Mouse (Mus musculus) midbrain, embryonic 11.5 days (tissue): Measurements from ENCODE around the gene Eif2b5. TPM values are rescaled to one million over a fixed set of nuclear protein-coding genes. Genes with fewer than 3 reads are reported as not detected.

Experiments
- ATAC-seq: fragments of 200-750 bp; cut with Nextera tagmentation; 2 replicates; pipeline ENCODE4 v1.8.0; 2017; ENCODE audit warnings: moderate TSS enrichment, moderate library complexity; ENCODE audit not compliant: low FRiP score
- DNase-seq: peaks from one replicate; pipeline ENCODE4 v3.0.0; 2015; ENCODE audit warnings: low spot score; ENCODE audit errors: missing footprints
- H3K27ac ChIP-seq: fragments of 300-500 bp; sonication (generic); 2 replicates; pipeline ENCODE4 v1.5.1; 2014; ENCODE audit warnings: low read depth, low read length
- H3K27me3 ChIP-seq: fragments of 300-500 bp; sonication (generic); 2 replicates; pipeline ENCODE4 v1.6.1; 2014; ENCODE audit warnings: mild to moderate bottlenecking, low read length, moderate library complexity, mixed read lengths; ENCODE audit not compliant: control insufficient read depth, insufficient read depth
- H3K36me3 ChIP-seq: fragments of 300-500 bp; sonication (generic); 2 replicates; pipeline ENCODE4 v1.6.1; 2014; ENCODE audit warnings: mild to moderate bottlenecking, low read length, moderate library complexity, mixed read lengths; ENCODE audit not compliant: control insufficient read depth, insufficient read depth
- H3K4me1 ChIP-seq: fragments of 300-500 bp; sonication (generic); 2 replicates; pipeline ENCODE4 v1.6.1; 2014; ENCODE audit warnings: low read length; ENCODE audit not compliant: control insufficient read depth, insufficient read depth
- H3K4me2 ChIP-seq: fragments of 300-500 bp; sonication (generic); 2 replicates; pipeline ENCODE4 v1.6.1; 2014; ENCODE audit warnings: mild to moderate bottlenecking, moderate library complexity
- H3K4me3 ChIP-seq: fragments of 300-500 bp; sonication (generic); 2 replicates; pipeline ENCODE4 v1.5.1; 2014; ENCODE audit warnings: low read depth, low read length
- H3K9ac ChIP-seq: fragments of 300-500 bp; sonication (generic); 2 replicates; pipeline ENCODE4 v1.6.1; 2014; ENCODE audit warnings: low read length
- H3K9me3 ChIP-seq: fragments of 300-500 bp; sonication (generic); 2 replicates; pipeline ENCODE4 v1.6.1; 2016; ENCODE audit warnings: low read length; ENCODE audit not compliant: control insufficient read depth
- WGBS: fragments of 180-500 bp; shearing (Covaris S2); extraction: QIAGEN DNeasy Blood & Tissue Kit; methylation state at CpG from one replicate; pipeline ENCODE4 v1.1.7; 2014; 5-methylcytosine and 5-hydroxymethylcytosine counted together
- polyA plus RNA-seq: library from polyadenylated mRNA; unstranded; fragments of >200 nt; fragmentation: Nextera tagmentation; extraction: Ambion mirVana; gene quantifications from 2 replicates; pipeline ENCODE4 v1.2.1, GENCODE M21; 2014

The Eif2b5 gene
- polyA plus RNA-seq, 1 experiment from 2014 or later: 141 TPM

- Histone ChIP-seq H3K4me2 (peak overlapping the region; percentile 87), H3K4me1 (peaks cover 16% of the 10 kb centered on the region), H3K36me3 (peaks cover 16% of the 10 kb centered on the region), H3K27me3 (no peaks in the 10 kb centered on the region), H3K27ac (no peak overlapping the region), H3K9ac (peak overlapping the region; percentile 53), H3K9me3 (no peaks in the 10 kb centered on the region), H3K4me3 (peak overlapping the region; percentile 73)
- ATAC-seq (no peak), DNase-seq (peak; percentile 87)
- 10% methylated on average over 5 of the region's 5 CpGs for WGBS
These were observed 38.5 kb downstream of the Eif2b5 start for GRCm38 (mm10) chr16:20537071-20537471.

DNA sequence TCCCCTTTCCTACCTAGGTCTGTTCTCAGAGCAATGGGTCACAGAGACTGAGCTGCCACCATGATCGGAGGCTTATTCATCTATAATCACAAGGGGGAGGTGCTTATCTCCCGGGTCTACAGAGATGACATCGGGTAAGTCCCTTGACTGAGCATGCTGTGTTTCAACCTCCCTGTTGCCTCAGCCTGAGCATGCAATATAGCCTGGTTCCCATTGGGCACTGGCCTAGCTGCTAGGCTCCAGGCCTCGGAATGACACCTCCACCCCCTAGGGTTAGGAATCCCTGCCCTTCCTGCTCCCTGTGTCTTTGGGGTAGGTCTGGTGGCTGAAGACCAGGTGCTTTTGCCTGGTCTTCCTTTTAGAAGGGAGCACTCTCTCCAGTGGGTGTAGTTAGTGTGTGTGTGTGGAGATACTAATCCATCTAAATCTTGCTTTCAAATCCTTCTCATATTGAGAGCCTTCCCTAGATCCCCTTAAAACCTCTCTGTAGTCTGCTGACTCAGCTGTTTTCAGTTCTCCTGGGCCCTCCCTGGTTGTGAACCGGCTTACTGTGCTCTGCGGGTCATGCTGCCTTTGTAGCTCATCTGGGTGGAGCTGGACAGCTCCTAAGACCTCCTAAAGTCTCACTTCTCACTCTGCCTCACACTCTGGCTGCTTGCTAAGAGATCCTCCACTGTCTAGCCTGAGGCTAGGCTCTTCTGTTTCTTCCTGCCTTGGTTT is 39.1 kb downstream of the Eif2b5 start:
- Histone ChIP-seq H3K36me3 (peaks cover 17% of the 10 kb centered on the region), H3K9me3 (no peaks in the 10 kb centered on the region), H3K4me2 (peak overlapping the region; percentile 87), H3K27me3 (no peaks in the 10 kb centered on the region), H3K9ac (peak overlapping the region; percentile 53; the same call in 1 of the 2 replicates), H3K4me3 (peak overlapping the region; percentile 73), H3K27ac (no peak overlapping the region), H3K4me1 (peaks cover 16% of the 10 kb centered on the region)
- DNase-seq: peak; percentile 62
- ATAC-seq: no peak
- WGBS: 25% methylated on average over 6 of the region's 6 CpGs

DNA sequence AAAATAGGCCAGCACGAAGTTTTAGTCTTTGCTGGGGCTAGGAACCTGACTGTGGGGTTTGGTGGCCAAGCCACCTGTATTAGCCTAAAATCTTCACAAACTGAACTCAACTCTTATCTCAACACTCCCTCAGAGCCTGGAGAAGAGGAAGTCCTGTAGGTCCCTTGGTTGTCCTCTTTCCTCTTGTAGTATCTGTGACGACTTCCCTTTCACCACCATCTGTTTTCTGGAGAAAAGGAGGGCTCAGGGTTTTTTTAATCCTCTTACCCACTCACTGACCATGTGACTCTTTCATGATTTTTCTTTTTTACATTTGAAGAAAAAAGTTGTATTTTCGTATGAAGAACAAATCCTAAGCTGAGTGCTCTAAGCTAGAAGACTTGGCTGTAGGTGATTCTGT is 41.0 kb downstream of the Eif2b5 start:
- no peak overlapping the region for H3K4me3 ChIP-seq
- no peaks in the 10 kb centered on the region for H3K27me3 ChIP-seq
- DNase-seq: no peak
- peaks cover 21% of the 10 kb centered on the region for H3K36me3 ChIP-seq
- WGBS: 78% methylated on average over 3 of the region's 3 CpGs
- H3K27ac ChIP-seq: no peak overlapping the region
- no peaks in the 10 kb centered on the region for H3K9me3 ChIP-seq
- H3K4me2 ChIP-seq: no peak overlapping the region
- peaks cover 16% of the 10 kb centered on the region for H3K4me1 ChIP-seq
- ATAC-seq: no peak
- H3K9ac ChIP-seq: no peak overlapping the region

DNA sequence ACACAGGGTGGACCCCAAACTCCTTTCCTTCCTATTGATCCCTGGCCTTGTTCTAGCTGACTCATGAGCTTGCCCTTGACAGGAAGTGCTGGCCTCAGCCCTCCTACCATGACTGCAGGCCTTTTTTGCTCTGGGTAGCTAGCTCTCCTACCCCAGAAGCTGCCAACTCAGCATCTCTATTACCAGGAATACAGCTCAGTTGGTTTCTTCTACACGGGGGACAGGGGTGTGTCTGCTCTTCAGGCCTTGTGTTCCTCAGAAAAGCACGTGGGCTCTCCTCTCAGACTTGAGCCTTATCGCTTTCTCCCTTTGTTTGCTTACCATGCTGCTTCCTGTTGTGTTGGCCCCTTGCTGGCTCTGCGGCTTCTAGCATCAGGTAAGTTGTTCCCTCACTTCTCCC is 41.8 kb downstream of the Eif2b5 start:
- ATAC-seq: no peak

GRCm38 (mm10) chr16:20545696-20546095 is 47.1 kb downstream of the Eif2b5 start:
- Histone ChIP-seq H3K4me2 (no peak overlapping the region), H3K36me3 (peaks cover 16% of the 10 kb centered on the region), H3K9ac (no peak overlapping the region), H3K4me1 (peaks cover 8% of the 10 kb centered on the region), H3K9me3 (no peaks in the 10 kb centered on the region), H3K4me3 (no peak overlapping the region), H3K27ac (no peak overlapping the region), H3K27me3 (no peaks in the 10 kb centered on the region)
- ATAC-seq (no peak), DNase-seq (no peak)
- WGBS: 91% methylated on average over 10 of the region's 10 CpGs

More for the DNA sequence above, 41.8 kb downstream of the Eif2b5 start:
- no peak for DNase-seq
- 88% methylated on average over 4 of the region's 4 CpGs for WGBS
- H3K4me3 ChIP-seq: no peak overlapping the region
- H3K9me3 ChIP-seq: no peaks in the 10 kb centered on the region
- peaks cover 16% of the 10 kb centered on the region for H3K4me1 ChIP-seq
- H3K27ac ChIP-seq: no peak overlapping the region
- peaks cover 25% of the 10 kb centered on the region for H3K36me3 ChIP-seq
- H3K27me3 ChIP-seq: no peaks in the 10 kb centered on the region
- no peak overlapping the region for H3K4me2 ChIP-seq
- H3K9ac ChIP-seq: no peak overlapping the region

DNA sequence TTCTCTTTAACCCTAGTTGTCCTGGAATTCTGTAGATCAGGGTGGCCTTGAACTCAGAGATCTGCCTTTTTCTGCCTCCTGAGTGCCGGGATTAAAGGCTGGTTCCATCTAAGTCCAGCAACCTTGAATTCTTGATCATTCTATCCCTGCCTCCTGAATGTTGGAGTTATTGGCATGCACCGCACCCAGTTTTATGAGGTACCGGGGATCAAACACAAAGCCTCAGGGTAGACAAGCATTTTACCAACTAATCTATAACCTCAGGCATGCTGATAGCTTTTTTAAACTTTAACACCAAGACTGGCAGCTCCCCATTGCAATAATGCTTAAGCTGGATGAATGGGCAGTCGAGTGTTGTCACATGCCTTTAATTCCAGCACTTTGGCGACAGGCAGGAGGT is 48.8 kb downstream of the Eif2b5 start:
- H3K4me2 ChIP-seq: peak overlapping the region; percentile 81
- H3K9me3 ChIP-seq: no peaks in the 10 kb centered on the region
- DNase-seq (no peak), ATAC-seq (no peak)
- H3K9ac ChIP-seq: no peak overlapping the region; the same call in 1 of the 2 replicates
- H3K4me1 ChIP-seq: peaks cover 8% of the 10 kb centered on the region
- H3K36me3 ChIP-seq: peaks cover 20% of the 10 kb centered on the region
- no peak overlapping the region for H3K27ac ChIP-seq
- no peaks in the 10 kb centered on the region for H3K27me3 ChIP-seq
- H3K4me3 ChIP-seq: no peak overlapping the region
- 52% methylated on average over 5 of the region's 5 CpGs for WGBS

- Histone ChIP-seq H3K9ac (peak within 1 kb of the TSS; percentile 76), H3K4me2 (peak within 1 kb of the TSS; percentile 81), H3K4me1 (peaks cover 8% of the 10 kb centered on the region), H3K27me3 (no peaks in the 10 kb centered on the region), H3K9me3 (no peaks in the 10 kb centered on the region), H3K27ac (no peak within 1 kb of the TSS), H3K4me3 (peak within 1 kb of the TSS; percentile 77), H3K36me3 (peaks cover 18% of the 10 kb centered on the region)
- peak; percentile 99 for DNase-seq
- under 1% methylated on average over 56 of the region's 56 CpGs for WGBS
- peak; percentile 99 for ATAC-seq
These were observed 49.7 kb downstream of the Eif2b5 start, which contains the start of gene Abcf3 for GRCm38 (mm10) chr16:20548096-20548948. Gene Abcf3 (plus strand): TSS chr16:20548577.

DNA sequence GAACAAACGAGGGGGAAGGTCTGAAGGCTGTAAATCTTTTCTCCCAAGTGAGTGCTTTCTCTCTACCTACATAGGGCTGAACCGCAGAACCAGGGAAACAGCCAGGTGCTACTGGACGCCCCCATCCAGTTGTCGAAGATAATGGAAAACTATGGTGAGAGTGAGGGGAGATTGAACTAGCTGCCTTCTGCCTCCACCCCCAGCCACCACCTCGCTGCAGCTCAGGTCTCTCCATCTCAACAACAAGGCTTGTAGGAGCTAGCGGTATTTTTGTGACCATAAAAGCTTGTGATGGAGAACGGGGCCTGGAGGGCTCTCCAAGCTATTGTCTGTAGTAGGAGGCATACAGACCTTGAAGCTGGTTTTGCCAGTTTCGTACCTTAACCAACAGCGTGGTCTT is 50.5 kb downstream of the Eif2b5 start:
- no peaks in the 10 kb centered on the region for H3K9me3 ChIP-seq
- no peak overlapping the region for H3K27ac ChIP-seq
- no peaks in the 10 kb centered on the region for H3K27me3 ChIP-seq
- H3K9ac ChIP-seq: peak overlapping the region; percentile 76
- peaks cover 17% of the 10 kb centered on the region for H3K36me3 ChIP-seq
- H3K4me2 ChIP-seq: peak overlapping the region; percentile 71
- H3K4me3 ChIP-seq: peak overlapping the region; percentile 77
- DNase-seq (peak; percentile 77), ATAC-seq (no peak)
- 52% methylated on average over 9 of the region's 9 CpGs for WGBS
- H3K4me1 ChIP-seq: peaks cover 8% of the 10 kb centered on the region

DNA sequence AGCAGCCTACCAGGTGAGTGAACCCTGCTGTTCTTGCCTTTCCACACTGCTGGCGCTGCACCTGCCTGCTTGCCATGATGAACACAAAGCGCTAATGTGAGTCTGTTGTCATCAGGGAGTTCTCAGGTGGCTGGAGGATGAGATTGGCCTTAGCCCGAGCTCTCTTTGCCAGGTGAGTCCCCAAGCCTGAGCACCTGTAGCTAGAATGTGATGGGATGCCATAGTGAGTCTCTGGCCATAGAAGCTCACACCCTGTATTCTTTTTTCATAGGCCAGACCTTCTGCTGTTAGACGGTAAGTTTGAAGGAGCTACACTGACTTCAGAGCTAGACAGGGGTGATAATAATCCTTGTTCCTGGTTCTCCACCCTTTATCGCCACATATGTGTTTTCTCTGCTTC is 53.1 kb downstream of the Eif2b5 start:
- Histone ChIP-seq H3K27me3 (no peaks in the 10 kb centered on the region), H3K36me3 (peaks cover 15% of the 10 kb centered on the region; the same call in 1 of the 2 replicates), H3K4me3 (no peak overlapping the region), H3K4me1 (peaks cover 8% of the 10 kb centered on the region), H3K4me2 (no peak overlapping the region), H3K9ac (no peak overlapping the region), H3K27ac (no peak overlapping the region), H3K9me3 (no peaks in the 10 kb centered on the region)
- ATAC-seq (no peak), DNase-seq (peak; percentile 51)
- 93% methylated on average over 5 of the region's 5 CpGs for WGBS
